Mouse (Mus musculus) heart, postnatal 4 days (tissue): ENCODE results near the gene Olr1. TPM values are rescaled to one million over a fixed set of nuclear protein-coding genes. Genes with fewer than 3 reads are reported as not detected.
"Not testable (repeated sequence)": the region's sequence is repeated elsewhere in the genome, so short reads cannot be mapped to it uniquely, and the experiment has no call there.

Experiments
- DNase-seq: peaks from one replicate; pipeline ENCODE4 v3.0.0; 2021
- total RNA-seq, 2 experiments: library from RNA; stranded (reverse); gene quantifications; 2 replicates each; pipeline ENCODE4 v1.2.3; 2021

Gene Olr1
- total RNA-seq, 2 experiments from 2014 or later: 0.26 to 0.41 TPM

- DNase-seq: no peak
Observed at GRCm38 (mm10) chr6:129512367-129512766, 5.4 kb upstream of the Olr1 start, which contains the start of gene Tmem52b. Gene Tmem52b (plus strand): TSS chr6:129512555.

GRCm38 (mm10) chr6:129510120-129510911, 3.4 kb upstream of the Olr1 start:
- no peak for DNase-seq

GRCm38 (mm10) chr6:129503471-129503870, 3.5 kb downstream of the Olr1 start:
- DNase-seq: no peak

- not testable (repeated sequence) for DNase-seq
Observed at GRCm38 (mm10) chr6:129499516-129499915, 7.4 kb downstream of the Olr1 start.

GRCm38 (mm10) chr6:129497345-129498218, 9.4 kb downstream of the Olr1 start:
- no peak for DNase-seq

GRCm38 (mm10) chr6:129494924-129495323, 12.0 kb downstream of the Olr1 start:
- no peak for DNase-seq

- DNase-seq: no peak
Observed at GRCm38 (mm10) chr6:129480089-129480958, 26.6 kb downstream of the Olr1 start.

- DNase-seq: peak; percentile 10
Observed at GRCm38 (mm10) chr6:129476404-129477126, 30.4 kb downstream of the Olr1 start.

- DNase-seq: no peak
Observed at GRCm38 (mm10) chr6:129472627-129473026, 34.3 kb downstream of the Olr1 start.

GRCm38 (mm10) chr6:129471386-129471785, 35.6 kb downstream of the Olr1 start:
- DNase-seq: no peak

GRCm38 (mm10) chr6:129451411-129452039, 55.4 kb downstream of the Olr1 start, which contains the start of gene Clec1a:
Gene Clec1a (minus strand): TSS chr6:129452000.
- DNase-seq: peak; percentile 47

- DNase-seq: no peak
Observed at GRCm38 (mm10) chr6:129449743-129450142, 57.2 kb downstream of the Olr1 start.

- no peak for DNase-seq
Observed at GRCm38 (mm10) chr6:129438033-129438432, 68.9 kb downstream of the Olr1 start.

- DNase-seq: no peak
Observed at GRCm38 (mm10) chr6:129436025-129436424, 70.9 kb downstream of the Olr1 start.

Other genes starting within 250 kb of the Olr1 start
- not detected for gene Cd69, start 231.7 kb downstream of the Olr1 start, total RNA-seq
- not detected for gene 4922502D21Rik, start 175.4 kb downstream of the Olr1 start, total RNA-seq
- under 1 TPM; 0.26 to 0.45 TPM for gene Clec12a, start 164.5 kb downstream of the Olr1 start, total RNA-seq
- gene Clec12b, start 121.3 kb downstream of the Olr1 start, total RNA-seq: under 1 TPM in 1 of 2 experiments, not detected in 1; 0.18 TPM
- gene Clec1b, start 109.9 kb downstream of the Olr1 start, total RNA-seq: under 1 TPM; 0.60 to 0.65 TPM
- gene Clec9a, start 98.3 kb downstream of the Olr1 start, total RNA-seq: not detected
- 10 to 100 TPM; 10.6 to 13.2 TPM for gene Clec1a, start 55.2 kb downstream of the Olr1 start, total RNA-seq
- gene Tmem52b, start 5.4 kb upstream of the Olr1 start, total RNA-seq: not detected
- 10 to 100 TPM; 40.0 to 40.2 TPM for gene Gabarapl1, start 26.0 kb upstream of the Olr1 start, total RNA-seq
- not detected for gene Klre1, start 70.7 kb upstream of the Olr1 start, total RNA-seq
- gene Klrd1, start 84.6 kb upstream of the Olr1 start, total RNA-seq: not detected
- gene Klrk1, start 116.7 kb upstream of the Olr1 start, total RNA-seq: under 1 TPM in 1 of 2 experiments, not detected in 1; 0.17 TPM
- gene Klrc3, start 136.2 kb upstream of the Olr1 start, total RNA-seq: not detected
- gene Klrc2, start 153.5 kb upstream of the Olr1 start, total RNA-seq: not detected
- gene Klrc1, start 171.8 kb upstream of the Olr1 start, total RNA-seq: not detected
- not detected for gene Klri1, start 210.0 kb upstream of the Olr1 start, total RNA-seq
- not detected for gene Klri2, start 233.3 kb upstream of the Olr1 start, total RNA-seq